Mouse (Mus musculus) kidney, embryonic 14.5 days (tissue): ENCODE measurements around the gene Acsf3. TPM values are rescaled to one million over a fixed set of nuclear protein-coding genes. Genes with fewer than 3 reads are reported as not detected.

Experiments used
- ATAC-seq: fragments of 200-750 bp; cut with Nextera tagmentation; 2 replicates; pipeline ENCODE4 v1.8.0; 2017; ENCODE audit warnings: moderate number of reproducible peaks, mild to moderate bottlenecking, moderate TSS enrichment, moderate library complexity; ENCODE audit not compliant: low FRiP score, low TSS enrichment
- H3K27ac ChIP-seq: fragments of 300-500 bp; sonication (generic); 2 replicates; pipeline ENCODE4 v1.5.1; 2014; ENCODE audit warnings: low read depth, mild to moderate bottlenecking, low read length, moderate library complexity, mixed read lengths
- H3K27me3 ChIP-seq: fragments of 300-500 bp; sonication (generic); 2 replicates; pipeline ENCODE4 v1.6.1; 2014; ENCODE audit warnings: mild to moderate bottlenecking, low read length; ENCODE audit not compliant: control insufficient read depth, insufficient read depth
- H3K36me3 ChIP-seq: fragments of 300-500 bp; sonication (generic); 2 replicates; pipeline ENCODE4 v1.6.1; 2014; ENCODE audit warnings: low read length, mixed read lengths; ENCODE audit not compliant: control insufficient read depth, insufficient read depth
- H3K4me1 ChIP-seq: fragments of 300-500 bp; sonication (generic); 2 replicates; pipeline ENCODE4 v1.6.1; 2014; ENCODE audit warnings: low read length, mixed read lengths; ENCODE audit not compliant: control insufficient read depth, insufficient read depth
- H3K4me2 ChIP-seq: fragments of 300-500 bp; sonication (generic); replicated peaks from 2 replicates; pipeline ENCODE4 v1.6.1; 2014; ENCODE audit warnings: low read depth, mild to moderate bottlenecking, low read length
- H3K4me3 ChIP-seq: fragments of 300-500 bp; sonication (generic); 2 replicates; pipeline ENCODE4 v1.5.1; 2014; ENCODE audit warnings: mild to moderate bottlenecking, low read length
- H3K9ac ChIP-seq: fragments of 300-500 bp; sonication (generic); 2 replicates; pipeline ENCODE4 v1.6.1; 2014; ENCODE audit warnings: low read depth, mild to moderate bottlenecking, low read length, moderate library complexity
- H3K9me3 ChIP-seq: fragments of 300-500 bp; sonication (generic); 2 replicates; pipeline ENCODE4 v1.6.1; 2016; ENCODE audit warnings: low read length; ENCODE audit not compliant: control insufficient read depth
- whole genome bisulfite sequencing: fragments of 180-500 bp; shearing (Covaris S2); extraction: QIAGEN DNeasy Blood & Tissue Kit; methylation state at CpG from one replicate; pipeline ENCODE4 v1.1.7; 2014; 5-methylcytosine and 5-hydroxymethylcytosine counted together
- polyA plus RNA-seq: library from polyadenylated mRNA; unstranded; fragments of >200 nt; fragmentation: Nextera tagmentation; extraction: Ambion mirVana; gene quantifications from 2 replicates; pipeline ENCODE4 v1.2.1, GENCODE M21; 2014

Acsf3 gene
- polyA plus RNA-seq, 1 experiment from 2014 or later = 20.2 TPM

- H3K36me3 ChIP-seq = no peaks in the 10 kb centered on the region
- WGBS = 84% methylated on average over 26 of the region's 29 CpGs
- H3K9me3 ChIP-seq = no peaks in the 10 kb centered on the region
- H3K4me1 ChIP-seq = no peaks in the 10 kb centered on the region
- ATAC-seq = no peak
- no peak overlapping the region for H3K9ac ChIP-seq
- no peaks in the 10 kb centered on the region for H3K27me3 ChIP-seq
- no peak overlapping the region for H3K4me3 ChIP-seq
- no peak overlapping the region for H3K27ac ChIP-seq
- H3K4me2 ChIP-seq = no peak overlapping the region
These were observed 23.1 kb upstream of the Acsf3 start for GRCm38 (mm10) chr8:122752111-122752721.

GRCm38 (mm10) chr8:122758597-122758996 is 16.7 kb upstream of the Acsf3 start:
- Histone ChIP-seq H3K4me1 (no peaks in the 10 kb centered on the region), H3K27me3 (no peaks in the 10 kb centered on the region)

GRCm38 (mm10) chr8:122760116-122760515 is 15.2 kb upstream of the Acsf3 start:
- Histone ChIP-seq H3K36me3 (no peaks in the 10 kb centered on the region), H3K4me3 (no peak overlapping the region), H3K9ac (no peak overlapping the region), H3K27me3 (no peaks in the 10 kb centered on the region), H3K4me2 (no peak overlapping the region), H3K9me3 (no peaks in the 10 kb centered on the region), H3K27ac (no peak overlapping the region), H3K4me1 (no peaks in the 10 kb centered on the region)
- WGBS = 75% methylated on average over 7 of the region's 7 CpGs
- ATAC-seq = no peak

More at GRCm38 (mm10) chr8:122758597-122758996, 16.7 kb upstream of the Acsf3 start:
- no peak overlapping the region for H3K4me2 ChIP-seq
- ATAC-seq = no peak
- H3K27ac ChIP-seq = no peak overlapping the region
- H3K9ac ChIP-seq = no peak overlapping the region
- no peaks in the 10 kb centered on the region for H3K36me3 ChIP-seq
- no peak overlapping the region for H3K4me3 ChIP-seq
- H3K9me3 ChIP-seq = no peaks in the 10 kb centered on the region

GRCm38 (mm10) chr8:122761109-122761508 is 14.2 kb upstream of the Acsf3 start:
- Histone ChIP-seq H3K27ac (no peak overlapping the region), H3K4me3 (no peak overlapping the region)
- 61% methylated on average over 6 of the region's 6 CpGs for WGBS

GRCm38 (mm10) chr8:122762731-122763266 is 12.5 kb upstream of the Acsf3 start:
- H3K36me3 ChIP-seq = no peaks in the 10 kb centered on the region
- no peak overlapping the region for H3K4me3 ChIP-seq
- no peak overlapping the region for H3K4me2 ChIP-seq
- H3K9me3 ChIP-seq = no peaks in the 10 kb centered on the region
- WGBS = 65% methylated on average over 12 of the region's 12 CpGs
- no peak for ATAC-seq
- no peak overlapping the region for H3K9ac ChIP-seq
- H3K27me3 ChIP-seq = no peaks in the 10 kb centered on the region
- H3K4me1 ChIP-seq = no peaks in the 10 kb centered on the region
- no peak overlapping the region for H3K27ac ChIP-seq

More at GRCm38 (mm10) chr8:122761109-122761508, 14.2 kb upstream of the Acsf3 start:
- Histone ChIP-seq H3K4me2 (no peak overlapping the region), H3K27me3 (no peaks in the 10 kb centered on the region), H3K36me3 (no peaks in the 10 kb centered on the region), H3K9me3 (no peaks in the 10 kb centered on the region), H3K4me1 (no peaks in the 10 kb centered on the region), H3K9ac (no peak overlapping the region)
- ATAC-seq = no peak

- WGBS = 78% methylated on average over 14 of the region's 14 CpGs
These were observed 12.0 kb upstream of the Acsf3 start for GRCm38 (mm10) chr8:122763267-122763738.

GRCm38 (mm10) chr8:122764790-122765474 is 10.4 kb upstream of the Acsf3 start:
- 86% methylated on average over 7 of the region's 7 CpGs for WGBS
- Histone ChIP-seq H3K27me3 (no peaks in the 10 kb centered on the region), H3K27ac (no peak overlapping the region), H3K4me2 (no peak overlapping the region), H3K4me1 (no peaks in the 10 kb centered on the region), H3K9ac (no peak overlapping the region), H3K36me3 (no peaks in the 10 kb centered on the region), H3K4me3 (no peak overlapping the region), H3K9me3 (no peaks in the 10 kb centered on the region)
- ATAC-seq = no peak

More at GRCm38 (mm10) chr8:122763267-122763738, 12.0 kb upstream of the Acsf3 start:
- H3K36me3 ChIP-seq = no peaks in the 10 kb centered on the region
- H3K4me3 ChIP-seq = no peak overlapping the region
- H3K9me3 ChIP-seq = no peaks in the 10 kb centered on the region
- ATAC-seq = no peak
- no peak overlapping the region for H3K4me2 ChIP-seq
- H3K9ac ChIP-seq = no peak overlapping the region
- no peaks in the 10 kb centered on the region for H3K4me1 ChIP-seq
- H3K27ac ChIP-seq = no peak overlapping the region
- no peaks in the 10 kb centered on the region for H3K27me3 ChIP-seq

- Histone ChIP-seq H3K27me3 (no peaks in the 10 kb centered on the region), H3K9me3 (no peaks in the 10 kb centered on the region), H3K4me3 (no peak overlapping the region), H3K4me1 (no peaks in the 10 kb centered on the region), H3K4me2 (no peak overlapping the region), H3K36me3 (no peaks in the 10 kb centered on the region), H3K9ac (no peak overlapping the region), H3K27ac (no peak overlapping the region)
- no peak for ATAC-seq
- 65% methylated on average over 5 of the region's 5 CpGs for WGBS
These were observed 9.1 kb upstream of the Acsf3 start for GRCm38 (mm10) chr8:122766189-122766588.

- Histone ChIP-seq H3K9me3 (no peaks in the 10 kb centered on the region), H3K27ac (no peak overlapping the region), H3K4me2 (no peak overlapping the region), H3K27me3 (no peaks in the 10 kb centered on the region), H3K4me3 (no peak overlapping the region), H3K4me1 (no peaks in the 10 kb centered on the region), H3K9ac (no peak overlapping the region), H3K36me3 (no peaks in the 10 kb centered on the region)
- no peak for ATAC-seq
- 78% methylated on average over 8 of the region's 8 CpGs for WGBS
These were observed 8.6 kb upstream of the Acsf3 start for GRCm38 (mm10) chr8:122766647-122767200.
